Mouse (Mus musculus) kidney, embryonic 14.5 days (tissue): Measurements from ENCODE around the gene Zfp689. TPM values are rescaled to one million over a fixed set of nuclear protein-coding genes. Genes with fewer than 3 reads are reported as not detected.
A peak's percentile ranks its signal among the peaks of the same experiment; 100 is the strongest.
"Not testable (repeated sequence)": the region's sequence is repeated elsewhere in the genome, so short reads cannot be mapped to it uniquely, and the experiment has no call there.

Experiments
- ATAC-seq: fragments of 200-750 bp; cut with Nextera tagmentation; 2 replicates; pipeline ENCODE4 v1.8.0; 2017; ENCODE audit warnings: moderate number of reproducible peaks, mild to moderate bottlenecking, moderate TSS enrichment, moderate library complexity; ENCODE audit not compliant: low FRiP score, low TSS enrichment
- H3K27ac ChIP-seq: fragments of 300-500 bp; sonication (generic); 2 replicates; pipeline ENCODE4 v1.5.1; 2014; ENCODE audit warnings: low read depth, mild to moderate bottlenecking, low read length, moderate library complexity, mixed read lengths
- H3K27me3 ChIP-seq: fragments of 300-500 bp; sonication (generic); 2 replicates; pipeline ENCODE4 v1.6.1; 2014; ENCODE audit warnings: mild to moderate bottlenecking, low read length; ENCODE audit not compliant: control insufficient read depth, insufficient read depth
- H3K36me3 ChIP-seq: fragments of 300-500 bp; sonication (generic); 2 replicates; pipeline ENCODE4 v1.6.1; 2014; ENCODE audit warnings: low read length, mixed read lengths; ENCODE audit not compliant: control insufficient read depth, insufficient read depth
- H3K4me1 ChIP-seq: fragments of 300-500 bp; sonication (generic); 2 replicates; pipeline ENCODE4 v1.6.1; 2014; ENCODE audit warnings: low read length, mixed read lengths; ENCODE audit not compliant: control insufficient read depth, insufficient read depth
- H3K4me2 ChIP-seq: fragments of 300-500 bp; sonication (generic); replicated peaks from 2 replicates; pipeline ENCODE4 v1.6.1; 2014; ENCODE audit warnings: low read depth, mild to moderate bottlenecking, low read length
- H3K4me3 ChIP-seq: fragments of 300-500 bp; sonication (generic); 2 replicates; pipeline ENCODE4 v1.5.1; 2014; ENCODE audit warnings: mild to moderate bottlenecking, low read length
- H3K9ac ChIP-seq: fragments of 300-500 bp; sonication (generic); 2 replicates; pipeline ENCODE4 v1.6.1; 2014; ENCODE audit warnings: low read depth, mild to moderate bottlenecking, low read length, moderate library complexity
- H3K9me3 ChIP-seq: fragments of 300-500 bp; sonication (generic); 2 replicates; pipeline ENCODE4 v1.6.1; 2016; ENCODE audit warnings: low read length; ENCODE audit not compliant: control insufficient read depth
- WGBS: fragments of 180-500 bp; shearing (Covaris S2); extraction: QIAGEN DNeasy Blood & Tissue Kit; methylation state at CpG from one replicate; pipeline ENCODE4 v1.1.7; 2014; 5-methylcytosine and 5-hydroxymethylcytosine counted together
- polyA plus RNA-seq: library from polyadenylated mRNA; unstranded; fragments of >200 nt; fragmentation: Nextera tagmentation; extraction: Ambion mirVana; gene quantifications from 2 replicates; pipeline ENCODE4 v1.2.1, GENCODE M21; 2014

The Zfp689 gene
- polyA plus RNA-seq, 1 experiment from 2014 or later: 10.8 TPM

DNA sequence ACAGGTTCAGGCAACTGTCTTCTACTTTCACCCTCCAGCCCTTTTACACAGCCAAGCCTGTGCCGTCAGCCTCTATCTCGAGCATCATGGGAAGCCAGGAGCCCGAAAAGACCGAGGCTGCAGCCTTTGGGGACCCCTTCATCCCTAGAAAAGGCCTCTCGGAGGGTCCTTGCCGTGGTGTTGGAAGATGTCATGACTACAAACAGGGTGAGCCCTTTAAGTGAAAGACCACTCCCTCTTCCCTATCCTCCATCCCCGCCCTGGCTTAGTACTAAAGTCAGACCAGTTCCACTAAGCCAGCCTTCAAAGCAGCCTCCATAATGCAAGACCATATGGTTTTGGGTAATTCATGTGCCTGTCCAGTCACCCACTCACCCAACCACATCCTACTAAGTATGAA is 23.1 kb upstream of the Zfp689 start:
- 0 out of 2 replicates have a peak, but pooled peaks have one; percentile 3 for ATAC-seq
- peak overlapping the region; percentile 83 for H3K4me2 ChIP-seq
- no peaks in the 10 kb centered on the region for H3K9me3 ChIP-seq
- H3K9ac ChIP-seq: peak overlapping the region; percentile 91
- no peaks in the 10 kb centered on the region for H3K27me3 ChIP-seq
- peak overlapping the region; percentile 99 for H3K27ac ChIP-seq
- peak overlapping the region; percentile 90 for H3K4me3 ChIP-seq
- under 1% methylated on average over 7 of the region's 7 CpGs for WGBS
- peaks cover 40% of the 10 kb centered on the region for H3K36me3 ChIP-seq
- H3K4me1 ChIP-seq: peaks cover 11% of the 10 kb centered on the region

DNA sequence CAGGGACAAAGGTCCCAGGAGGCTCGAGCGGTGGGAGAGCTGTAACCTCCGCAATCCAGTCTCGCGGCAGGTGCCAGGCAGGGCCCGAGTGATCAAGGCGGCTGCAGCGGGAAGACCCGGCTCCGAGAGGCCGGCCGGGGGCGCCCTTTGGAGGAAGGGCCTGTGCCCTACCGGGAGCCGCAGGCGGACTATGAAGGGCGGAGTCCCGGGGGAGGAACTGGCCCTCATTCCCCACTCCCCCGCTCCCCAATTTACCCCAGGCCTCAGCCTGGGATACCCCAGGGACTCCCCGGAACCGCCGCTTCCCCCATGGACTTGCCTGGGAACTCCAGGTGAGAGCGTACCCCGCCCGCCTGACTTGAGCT is 22.7 kb upstream of the Zfp689 start:
- H3K4me2 ChIP-seq: peak overlapping the region; percentile 83
- ATAC-seq: peak; percentile 50
- peaks cover 10% of the 10 kb centered on the region for H3K4me1 ChIP-seq
- no peaks in the 10 kb centered on the region for H3K9me3 ChIP-seq
- H3K27me3 ChIP-seq: no peaks in the 10 kb centered on the region
- H3K27ac ChIP-seq: peak overlapping the region; percentile 99
- 1% methylated on average over 21 of the region's 25 CpGs for WGBS
- peak overlapping the region; percentile 90 for H3K4me3 ChIP-seq
- H3K9ac ChIP-seq: peak overlapping the region; percentile 91
- peaks cover 41% of the 10 kb centered on the region for H3K36me3 ChIP-seq

DNA sequence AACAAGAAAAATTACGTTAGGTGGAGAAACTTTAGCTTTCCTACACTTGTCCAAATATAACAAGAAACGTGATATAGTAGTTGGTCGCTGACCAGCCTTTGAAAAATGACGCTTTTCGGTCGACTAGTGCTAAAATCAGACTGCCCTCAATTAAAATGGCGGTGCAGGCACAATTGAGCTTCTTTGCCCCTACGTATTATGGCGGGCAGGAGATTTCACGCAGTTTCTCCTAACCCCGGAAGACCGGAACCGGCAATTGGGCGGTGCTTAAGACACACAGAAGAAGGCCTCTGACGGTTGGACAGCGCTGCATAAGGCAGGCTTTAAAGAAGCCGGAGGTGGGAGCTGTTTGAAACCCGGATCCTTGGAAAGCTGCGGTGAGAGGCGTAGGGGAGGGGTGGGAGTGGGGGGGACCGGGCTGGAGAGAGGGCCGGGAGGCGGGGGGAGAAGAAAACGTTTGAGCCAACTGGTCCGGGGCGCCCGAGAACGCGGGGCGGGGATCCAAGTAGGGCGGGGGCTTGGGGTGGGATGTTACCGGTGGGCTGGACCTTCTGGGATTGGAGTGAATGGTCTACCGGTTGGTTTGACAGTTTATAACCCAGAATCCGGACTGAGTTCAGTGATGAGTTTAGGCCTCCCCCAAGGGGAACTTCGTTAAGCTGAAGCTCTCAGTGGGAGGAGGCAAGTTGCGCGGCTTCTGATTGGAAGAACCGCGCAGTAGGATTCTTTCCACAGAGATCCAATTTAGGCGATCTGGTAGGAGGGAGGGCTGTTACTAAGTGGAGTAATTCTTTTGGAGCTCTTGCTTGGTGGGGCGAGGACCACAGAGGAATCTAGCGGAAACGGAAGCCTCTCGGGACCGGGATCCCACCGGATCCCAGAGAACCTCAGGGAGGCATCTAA is 22.0 kb upstream of the Zfp689 start:
- Histone ChIP-seq H3K4me1 (peaks cover 10% of the 10 kb centered on the region), H3K4me3 (peak overlapping the region; percentile 90), H3K27me3 (no peaks in the 10 kb centered on the region), H3K9ac (peak overlapping the region; percentile 91), H3K9me3 (no peaks in the 10 kb centered on the region), H3K36me3 (peaks cover 36% of the 10 kb centered on the region), H3K27ac (peak overlapping the region; percentile 99), H3K4me2 (peak overlapping the region; percentile 83)
- 1% methylated on average over 46 of the region's 46 CpGs for WGBS
- ATAC-seq: peak; percentile 94

DNA sequence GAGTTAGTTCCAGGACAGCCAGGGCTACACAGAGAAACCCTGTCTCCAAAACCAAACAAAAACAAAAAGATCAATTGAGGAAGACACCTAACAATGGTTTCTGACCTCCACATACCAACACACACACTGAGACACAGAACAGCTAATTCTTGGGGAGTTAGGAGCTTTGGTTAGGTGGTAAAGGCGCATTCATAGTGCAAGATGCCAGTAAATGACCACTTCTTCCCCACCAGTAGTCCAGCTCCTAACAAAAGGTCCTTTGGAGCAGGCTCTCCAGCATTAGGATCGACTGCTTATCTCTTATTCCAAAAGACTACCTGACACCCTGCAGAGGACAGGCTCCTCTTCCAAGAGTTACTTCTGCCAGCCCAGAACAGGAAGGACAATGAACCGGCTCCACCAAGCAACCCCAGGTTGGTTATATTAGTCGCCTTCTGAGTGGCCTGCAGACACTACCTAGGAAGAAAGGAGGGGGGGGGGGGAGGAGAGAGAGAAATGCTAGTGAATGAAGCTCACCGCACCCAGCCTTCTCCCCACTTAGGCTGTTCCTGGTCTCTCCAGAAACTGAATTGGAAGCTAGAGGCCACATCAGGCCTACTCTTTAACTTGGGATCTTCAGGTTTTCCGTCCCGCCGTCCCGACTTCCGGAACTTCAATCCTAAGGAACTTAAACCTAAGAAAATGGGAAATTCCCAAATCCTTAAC is 21.2 kb upstream of the Zfp689 start:
- 9% methylated on average over 10 of the region's 10 CpGs for WGBS
- H3K27me3 ChIP-seq: no peaks in the 10 kb centered on the region
- no peak for ATAC-seq

GRCm38 (mm10) chr7:127466606-127467005 is 17.6 kb upstream of the Zfp689 start:
- Histone ChIP-seq H3K36me3 (peaks cover 17% of the 10 kb centered on the region; the same call in 1 of the 2 replicates), H3K4me2 (no peak overlapping the region), H3K9ac (no peak overlapping the region), H3K9me3 (no peaks in the 10 kb centered on the region), H3K27me3 (no peaks in the 10 kb centered on the region), H3K4me3 (no peak overlapping the region), H3K27ac (no peak overlapping the region), H3K4me1 (no peaks in the 10 kb centered on the region)
- ATAC-seq: no peak
- 95% methylated on average over 4 of the region's 4 CpGs for WGBS

More for the DNA sequence above, 21.2 kb upstream of the Zfp689 start:
- H3K4me3 ChIP-seq: peak overlapping the region; percentile 90
- peak overlapping the region; percentile 91 for H3K9ac ChIP-seq
- H3K4me2 ChIP-seq: peak overlapping the region; percentile 83
- peak overlapping the region; percentile 99 for H3K27ac ChIP-seq
- H3K4me1 ChIP-seq: peaks cover 10% of the 10 kb centered on the region
- peaks cover 29% of the 10 kb centered on the region for H3K36me3 ChIP-seq
- no peaks in the 10 kb centered on the region for H3K9me3 ChIP-seq

- peaks cover 21% of the 10 kb centered on the region; the same call in 1 of the 2 replicates for H3K36me3 ChIP-seq
- not testable (repeated sequence) for H3K27ac ChIP-seq, H3K4me2 ChIP-seq, H3K9me3 ChIP-seq, H3K4me3 ChIP-seq, H3K27me3 ChIP-seq, ATAC-seq, H3K4me1 ChIP-seq, H3K9ac ChIP-seq
- WGBS: 94% methylated on average over 2 of the region's 2 CpGs
Measured at GRCm38 (mm10) chr7:127465670-127466069, 16.7 kb upstream of the Zfp689 start.

DNA sequence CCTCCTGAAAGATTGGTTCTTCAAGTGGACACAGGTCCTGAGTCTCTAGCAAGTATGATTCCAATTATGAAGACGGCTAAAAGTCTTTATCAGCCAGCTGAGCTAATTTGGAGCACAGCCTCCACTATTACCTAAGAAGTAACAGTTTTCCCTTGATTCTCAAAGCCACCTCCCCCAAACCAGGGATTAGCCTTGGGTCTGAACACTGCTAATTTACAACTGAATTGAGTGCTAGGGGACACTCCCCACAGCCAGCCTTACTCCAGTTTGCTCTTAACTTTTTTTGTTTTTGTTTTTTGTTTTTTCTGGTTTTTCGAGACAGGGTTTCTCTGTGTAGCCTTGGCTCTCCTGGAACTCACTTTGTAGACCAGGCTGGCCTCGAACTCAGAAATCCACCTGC is 16.2 kb upstream of the Zfp689 start:
- Histone ChIP-seq H3K9me3 (no peaks in the 10 kb centered on the region), H3K4me3 (no peak overlapping the region), H3K4me2 (no peak overlapping the region), H3K27me3 (no peaks in the 10 kb centered on the region), H3K27ac (no peak overlapping the region), H3K4me1 (no peaks in the 10 kb centered on the region), H3K9ac (no peak overlapping the region), H3K36me3 (peaks cover 26% of the 10 kb centered on the region)
- no peak for ATAC-seq
- WGBS: 91% methylated on average over 3 of the region's 3 CpGs

- ATAC-seq, H3K27ac ChIP-seq, H3K4me1 ChIP-seq, H3K27me3 ChIP-seq, H3K9ac ChIP-seq, H3K4me3 ChIP-seq, H3K9me3 ChIP-seq, H3K4me2 ChIP-seq: not testable (repeated sequence)
- WGBS: 98% methylated on average over 7 of the region's 8 CpGs
- peaks cover 42% of the 10 kb centered on the region for H3K36me3 ChIP-seq
Measured at GRCm38 (mm10) chr7:127459311-127459710, 10.4 kb upstream of the Zfp689 start, which contains the start of gene Prr14. Prr14 (plus strand) TSS chr7:127459611.
